Mouse (Mus musculus): Measurements from ENCODE around the gene Chrm2. TPM values are rescaled to one million over a fixed set of nuclear protein-coding genes. Genes with fewer than 3 reads are reported as not detected.

Chrm2 gene
- 3.0 and 3.3 TPM in 2 replicates for polyA plus RNA-seq (2015; fragmentation: Nextera tagmentation; extraction: Ambion mirVana)

GRCm38 (mm10) chr6:36387612-36388400, at the start of gene Chrm2:
Chrm2 (plus strand) TSS chr6:36388084.
- H3K27ac ChIP-seq: no peak within 1 kb of the TSS
- 2% methylated on average over 30 of the region's 30 CpGs for WGBS

GRCm38 (mm10) chr6:36373983-36374382, 13.9 kb upstream of the Chrm2 start:
- no peaks in the 10 kb centered on the region for H3K27me3 ChIP-seq
- no peak overlapping the region for H3K4me2 ChIP-seq (replicated peaks)
- no peak overlapping the region for H3K27ac ChIP-seq
- no peak overlapping the region for H3K4me3 ChIP-seq (replicated peaks)
- ATAC-seq: no peak
- H3K9ac ChIP-seq (replicated peaks): no peak overlapping the region
- no peaks in the 10 kb centered on the region for H3K9me3 ChIP-seq
- no peaks in the 10 kb centered on the region for H3K4me1 ChIP-seq (replicated peaks)
- H3K36me3 ChIP-seq: no peaks in the 10 kb centered on the region
- 87% methylated on average over 2 of the region's 2 CpGs for WGBS

More at GRCm38 (mm10) chr6:36387612-36388400, at the start of gene Chrm2:
- Histone ChIP-seq H3K4me3 (replicated peaks) (peak within 1 kb of the TSS; percentile 52), H3K9me3 (no peaks in the 10 kb centered on the region), H3K27me3 (peaks cover 42% of the 10 kb centered on the region), H3K9ac (replicated peaks) (peak within 1 kb of the TSS; percentile 57), H3K4me1 (replicated peaks) (peaks cover 19% of the 10 kb centered on the region), H3K4me2 (replicated peaks) (peak within 1 kb of the TSS; percentile 83), H3K36me3 (no peaks in the 10 kb centered on the region)
- ATAC-seq: peak; percentile 79

- no peak for ATAC-seq
- Histone ChIP-seq H3K4me2 (replicated peaks) (no peak overlapping the region), H3K4me1 (replicated peaks) (no peaks in the 10 kb centered on the region), H3K27me3 (no peaks in the 10 kb centered on the region), H3K36me3 (no peaks in the 10 kb centered on the region), H3K27ac (no peak overlapping the region), H3K9me3 (no peaks in the 10 kb centered on the region), H3K9ac (replicated peaks) (no peak overlapping the region), H3K4me3 (replicated peaks) (no peak overlapping the region)
- WGBS: 78% methylated on average over 4 of the region's 4 CpGs
These were observed 9.9 kb upstream of the Chrm2 start for GRCm38 (mm10) chr6:36377936-36378335.

- Histone ChIP-seq H3K27me3 (peaks cover 15% of the 10 kb centered on the region), H3K4me3 (replicated peaks) (no peak overlapping the region), H3K27ac (no peak overlapping the region), H3K9ac (replicated peaks) (no peak overlapping the region), H3K4me2 (replicated peaks) (no peak overlapping the region), H3K9me3 (no peaks in the 10 kb centered on the region), H3K36me3 (no peaks in the 10 kb centered on the region), H3K4me1 (replicated peaks) (peaks cover 13% of the 10 kb centered on the region)
- 53% methylated on average over 3 of the region's 3 CpGs for WGBS
- ATAC-seq: no peak
These were observed 3.8 kb upstream of the Chrm2 start for GRCm38 (mm10) chr6:36384102-36384501.

- under 1% methylated on average over 36 of the region's 36 CpGs for WGBS
- no peak overlapping the region for H3K27ac ChIP-seq
- no peaks in the 10 kb centered on the region for H3K9me3 ChIP-seq
- H3K4me1 ChIP-seq (replicated peaks): peaks cover 19% of the 10 kb centered on the region
- ATAC-seq: peak; percentile 77
- peaks cover 42% of the 10 kb centered on the region for H3K27me3 ChIP-seq
- peak overlapping the region; percentile 83 for H3K4me2 ChIP-seq (replicated peaks)
- peak overlapping the region; percentile 52 for H3K4me3 ChIP-seq (replicated peaks)
- peak overlapping the region; percentile 57 for H3K9ac ChIP-seq (replicated peaks)
- H3K36me3 ChIP-seq: no peaks in the 10 kb centered on the region
These were observed 746 bp downstream of the Chrm2 start for GRCm38 (mm10) chr6:36388401-36389259.

- H3K27ac ChIP-seq: no peak overlapping the region
- no peaks in the 10 kb centered on the region for H3K9me3 ChIP-seq
- H3K4me3 ChIP-seq (replicated peaks): peak overlapping the region; percentile 52
- H3K4me1 ChIP-seq (replicated peaks): peaks cover 19% of the 10 kb centered on the region
- ATAC-seq: 0 out of 2 replicates have a peak, but pooled peaks have one; percentile 3
- H3K9ac ChIP-seq (replicated peaks): peak overlapping the region; percentile 57
- peak overlapping the region; percentile 83 for H3K4me2 ChIP-seq (replicated peaks)
- H3K36me3 ChIP-seq: no peaks in the 10 kb centered on the region
- H3K27me3 ChIP-seq: peaks cover 42% of the 10 kb centered on the region
- WGBS: 24% methylated on average over 20 of the region's 20 CpGs
These were observed 1.5 kb downstream of the Chrm2 start for GRCm38 (mm10) chr6:36389260-36389965.

DNA sequence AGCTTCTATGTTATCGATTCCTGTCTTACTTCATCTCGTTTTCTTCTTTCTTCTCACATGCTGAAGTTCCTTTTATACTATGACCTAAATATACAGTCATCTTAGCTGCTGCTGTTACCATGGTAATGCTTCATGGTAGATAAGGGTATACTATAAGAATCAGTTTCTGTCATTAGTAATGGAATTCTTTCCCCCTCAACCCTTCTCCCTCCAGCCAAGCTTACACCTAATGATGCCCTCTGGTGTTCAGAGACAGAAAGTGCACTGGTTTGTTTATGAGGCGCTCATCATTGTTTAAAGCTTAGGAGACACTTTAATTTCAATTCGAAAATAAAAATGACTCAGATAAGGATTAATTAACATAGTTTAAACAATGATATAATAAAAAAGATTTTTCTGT, 5.8 kb downstream of the Chrm2 start:
- ATAC-seq: no peak

GRCm38 (mm10) chr6:36405139-36405538, 17.3 kb downstream of the Chrm2 start:
- H3K27ac ChIP-seq: no peak overlapping the region
- ATAC-seq: no peak

More for the DNA sequence above, 5.8 kb downstream of the Chrm2 start:
- Histone ChIP-seq H3K27ac (no peak overlapping the region), H3K4me3 (replicated peaks) (no peak overlapping the region), H3K4me2 (replicated peaks) (no peak overlapping the region), H3K4me1 (replicated peaks) (peaks cover 10% of the 10 kb centered on the region), H3K9ac (replicated peaks) (no peak overlapping the region), H3K27me3 (peaks cover 31% of the 10 kb centered on the region), H3K36me3 (no peaks in the 10 kb centered on the region), H3K9me3 (no peaks in the 10 kb centered on the region)
- 62% methylated on average over 4 of the region's 4 CpGs for WGBS

DNA sequence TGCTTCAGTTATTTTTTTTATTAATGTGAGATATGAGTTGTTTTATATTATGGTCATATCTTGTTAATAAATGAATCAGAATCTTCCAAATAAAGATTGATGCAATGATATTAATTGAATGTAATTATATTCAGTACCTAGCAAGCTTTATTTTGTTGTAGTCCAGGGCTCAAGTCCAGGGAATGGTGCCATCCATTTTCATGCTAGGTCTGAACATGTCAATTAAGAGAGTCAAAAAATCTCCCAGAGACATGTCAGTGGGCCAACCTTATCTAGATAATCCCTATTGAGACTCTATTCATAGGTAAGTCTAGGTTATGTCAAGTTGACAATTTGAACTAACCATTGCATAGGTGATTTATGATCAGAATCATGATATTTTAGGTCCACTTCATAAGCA, 21.1 kb downstream of the Chrm2 start:
- Histone ChIP-seq H3K9me3 (no peaks in the 10 kb centered on the region), H3K4me2 (replicated peaks) (no peak overlapping the region), H3K4me3 (replicated peaks) (no peak overlapping the region), H3K9ac (replicated peaks) (no peak overlapping the region), H3K27me3 (no peaks in the 10 kb centered on the region), H3K27ac (no peak overlapping the region), H3K36me3 (no peaks in the 10 kb centered on the region), H3K4me1 (replicated peaks) (no peaks in the 10 kb centered on the region)
- no peak for ATAC-seq

More at GRCm38 (mm10) chr6:36405139-36405538, 17.3 kb downstream of the Chrm2 start:
- Histone ChIP-seq H3K9ac (replicated peaks) (no peak overlapping the region), H3K9me3 (no peaks in the 10 kb centered on the region), H3K36me3 (no peaks in the 10 kb centered on the region), H3K4me3 (replicated peaks) (no peak overlapping the region), H3K27me3 (no peaks in the 10 kb centered on the region), H3K4me1 (replicated peaks) (no peaks in the 10 kb centered on the region), H3K4me2 (replicated peaks) (no peak overlapping the region)
- 63% methylated on average over 5 of the region's 5 CpGs for WGBS

- Histone ChIP-seq H3K9me3 (no peaks in the 10 kb centered on the region), H3K4me1 (replicated peaks) (no peaks in the 10 kb centered on the region), H3K4me3 (replicated peaks) (no peak overlapping the region), H3K36me3 (no peaks in the 10 kb centered on the region), H3K4me2 (replicated peaks) (no peak overlapping the region), H3K9ac (replicated peaks) (no peak overlapping the region), H3K27ac (no peak overlapping the region), H3K27me3 (no peaks in the 10 kb centered on the region)
- 90% methylated on average over 2 of the region's 2 CpGs for WGBS
- no peak for ATAC-seq
These were observed 22.2 kb downstream of the Chrm2 start for GRCm38 (mm10) chr6:36410057-36410456.

DNA sequence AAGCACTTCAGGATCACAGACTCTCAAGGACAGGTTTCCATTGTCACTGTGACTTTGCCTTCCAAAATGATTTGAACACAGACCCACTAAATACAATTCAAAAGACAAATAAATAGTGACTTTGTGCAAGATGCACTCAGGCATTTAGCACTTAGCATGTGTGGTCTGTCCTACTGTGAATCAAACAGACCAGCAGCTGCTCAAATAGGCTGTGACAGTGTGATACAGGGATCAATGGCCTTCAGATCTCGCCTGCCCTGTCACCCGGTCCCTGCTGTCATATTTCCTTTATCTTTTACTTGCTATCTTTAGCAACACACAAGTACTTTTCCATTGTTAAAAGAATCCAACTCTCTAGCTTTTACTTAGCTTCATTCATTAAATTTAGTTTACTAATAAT, 31.8 kb downstream of the Chrm2 start:
- H3K27ac ChIP-seq: no peak overlapping the region
- H3K4me3 ChIP-seq (replicated peaks): no peak overlapping the region
- 0 out of 2 replicates have a peak, but pooled peaks cover 3% of the 10 kb centered on the region for H3K4me1 ChIP-seq (replicated peaks)
- no peaks in the 10 kb centered on the region for H3K9me3 ChIP-seq
- H3K9ac ChIP-seq (replicated peaks): no peak overlapping the region
- no peak overlapping the region for H3K4me2 ChIP-seq (replicated peaks)
- H3K27me3 ChIP-seq: no peaks in the 10 kb centered on the region
- H3K36me3 ChIP-seq: no peaks in the 10 kb centered on the region
- WGBS: 42% methylated on average over 2 of the region's 2 CpGs
- no peak for ATAC-seq
